In genomic region chr10:60760377-60760776, GRCm38 (mm10) we compare ENCODE assay signal across 8 mouse cellular contexts. TPM values are rescaled to one million over a fixed set of nuclear protein-coding genes. Genes with fewer than 3 reads are reported as not detected.
DNase-seq lines count a peak whose midpoint lies in the region; ATAC-seq and TF ChIP-seq lines count a peak whose summit lies in the region.

No protein-coding gene starts in this region.

- TF ChIP-seq CTCF in bone marrow macrophage, adult 2 months (IDR thresholded peaks at IDR 0.05; ENCODE audit: low read depth, low read length): peak; percentile 80
- peak; percentile 79 for TF ChIP-seq CTCF in embryonic fibroblast, embryonic 13.5 days (IDR thresholded peaks at IDR 0.05; ENCODE audit: borderline replicate concordance, insufficient read depth, low read length)
- TF ChIP-seq CTCF in midbrain, postnatal 0 days (IDR thresholded peaks at IDR 0.05): peak; percentile 98

- H3K36me3 ChIP-seq in limb, embryonic 13.5 days: peaks cover 12% of the 10 kb centered on the region
- H3K36me3 ChIP-seq in midbrain, postnatal 0 days (ENCODE audit: insufficient read depth, low read length): no peaks in the 10 kb centered on the region

- no peak for TF ChIP-seq POLR2A in bone marrow macrophage, adult 2 months (IDR thresholded peaks at IDR 0.05; ENCODE audit: borderline replicate concordance, low read depth, low read length)
- no peak for TF ChIP-seq POLR2A in embryonic fibroblast, embryonic 13.5 days (IDR thresholded peaks at IDR 0.05; ENCODE audit: low read depth, low read length)

- ATAC-seq in limb, embryonic 13.5 days (ENCODE audit: low FRiP score, low read depth): peak; percentile 78
- ATAC-seq in midbrain, postnatal 0 days (ENCODE audit: low FRiP score): peak; percentile 77

- WGBS in limb, embryonic 13.5 days: 5% methylated on average over 14 of the region's 14 CpGs
- WGBS in midbrain, postnatal 0 days: 5% methylated on average over 14 of the region's 14 CpGs

- H3K4me3 ChIP-seq in bone marrow macrophage, adult 2 months (ENCODE audit: insufficient read depth, low read length): no peak overlapping the region
- H3K4me3 ChIP-seq in embryonic fibroblast, embryonic 13.5 days (ENCODE audit: insufficient read depth, low read length): no peak overlapping the region
- no peak overlapping the region for H3K4me3 ChIP-seq in limb, embryonic 13.5 days
- no peak overlapping the region for H3K4me3 ChIP-seq in midbrain, postnatal 0 days (ENCODE audit: low read depth, low read length)

- no peaks in the 10 kb centered on the region for H3K4me1 ChIP-seq in bone marrow macrophage, adult 2 months (ENCODE audit: control insufficient read depth, insufficient read depth, low read length)
- H3K4me1 ChIP-seq in embryonic fibroblast, embryonic 13.5 days (ENCODE audit: control insufficient read depth, insufficient read depth, low read length): no peaks in the 10 kb centered on the region
- no peaks in the 10 kb centered on the region for H3K4me1 ChIP-seq in limb, embryonic 13.5 days
- no peaks in the 10 kb centered on the region for H3K4me1 ChIP-seq in midbrain, postnatal 0 days (ENCODE audit: insufficient read depth, low read length)

- H3K9ac ChIP-seq in limb, embryonic 13.5 days: no peak overlapping the region
- H3K9ac ChIP-seq in midbrain, postnatal 0 days (replicated peaks; ENCODE audit: low read length, poor library complexity, severe bottlenecking): no peak overlapping the region

- no peaks in the 10 kb centered on the region for H3K27me3 ChIP-seq in limb, embryonic 13.5 days
- no peaks in the 10 kb centered on the region for H3K27me3 ChIP-seq in midbrain, postnatal 0 days (ENCODE audit: insufficient read depth, low read length)

- H3K27ac ChIP-seq in bone marrow macrophage, adult 2 months (ENCODE audit: insufficient read depth, low read depth, low read length): no peak overlapping the region
- no peak overlapping the region for H3K27ac ChIP-seq in embryonic fibroblast, embryonic 13.5 days (ENCODE audit: insufficient read depth, low read length)
- no peak overlapping the region for H3K27ac ChIP-seq in limb, embryonic 13.5 days
- no peak overlapping the region for H3K27ac ChIP-seq in midbrain, postnatal 0 days (ENCODE audit: low read depth, low read length)

- DNase-seq in B cell, adult 2 months: peak; percentile 92 to 93
- DNase-seq in heart, adult 9 months (ENCODE audit: low spot score in 2 of 2): peak; percentile 86 to 92
- DNase-seq in kidney, adult 9 months: peak; percentile 98
- peak; percentile 98 for DNase-seq in midbrain, postnatal 0 days (ENCODE audit: low spot score)
- peak; percentile 68 to 90 for DNase-seq in spleen, postnatal 10 days (ENCODE audit: low spot score in 2 of 2)

- no peaks in the 10 kb centered on the region for H3K9me3 ChIP-seq in limb, embryonic 13.5 days
- no peaks in the 10 kb centered on the region for H3K9me3 ChIP-seq in midbrain, postnatal 0 days (ENCODE audit: low read length)

- no peak overlapping the region for H3K4me2 ChIP-seq in limb, embryonic 13.5 days (replicated peaks)
- H3K4me2 ChIP-seq in midbrain, postnatal 0 days (ENCODE audit: low read depth, low read length, poor library complexity, severe bottlenecking): no peak overlapping the region

RNA-seq across cellular contexts. Expression of gene Slc29a3, which starts 7.8 kb away (rescaled TPM):
- 42.7 and 50.8 TPM in 2 replicates for polyA plus RNA-seq in bone marrow macrophage, adult 2 months (2012; ENCODE audit: insufficient read depth, insufficient read length, missing spikeins)
- polyA plus RNA-seq in embryonic fibroblast, embryonic 13.5 days (2011; ENCODE audit: insufficient read length, low read depth, missing spikeins): 21.3 and 23.5 TPM in 2 replicates
- 12.4 and 13.7 TPM in 2 replicates for polyA plus RNA-seq in limb, embryonic 13.5 days (2015; fragmentation: Nextera tagmentation; extraction: Ambion mirVana)
- 7.3 and 7.8 TPM in 2 replicates for total RNA-seq in midbrain, postnatal 0 days (2014; rRNA removed)
- 6.9 and 8.5 TPM in 2 replicates for polyA plus RNA-seq in midbrain, postnatal 0 days (2015; fragmentation: Nextera tagmentation; extraction: Ambion mirVana)
